Mouse (Mus musculus) monocyte, adult 5-6 weeks (primary cell): ENCODE results near the gene Chd3. TPM values are rescaled to one million over a fixed set of nuclear protein-coding genes. Genes with fewer than 3 reads are reported as not detected.
"Not testable (repeated sequence)": the region's sequence is repeated elsewhere in the genome, so short reads cannot be mapped to it uniquely, and the experiment has no call there.

Experiments
- ATAC-seq: fragments of 153-309, 156-312 bp; replicated peaks from 2 replicates; pipeline ENCODE4 v1.8.0; 2017; ENCODE audit warnings: mild to moderate bottlenecking; ENCODE audit not compliant: low TSS enrichment, insufficient number of reproducible peaks, severe bottlenecking, poor library complexity, low FRiP score
- total RNA-seq: library from RNA; stranded (forward); fragments of 200-1000, 200-491, 200-594 nt; gene quantifications from 3 replicates; pipeline ENCODE4 v1.2.3, GENCODE M21; 2017

Chd3 gene
- total RNA-seq, 1 experiment from 2014 or later = 86.2 TPM

GRCm38 (mm10) chr11:69332713-69333253, 36.4 kb downstream of the Chd3 start:
- no peak for ATAC-seq

GRCm38 (mm10) chr11:69331929-69332405, 37.2 kb downstream of the Chd3 start:
- peak; percentile 72 for ATAC-seq

- ATAC-seq = no peak
These were observed 38.1 kb downstream of the Chd3 start for GRCm38 (mm10) chr11:69331152-69331551.

GRCm38 (mm10) chr11:69328517-69328916, 40.7 kb downstream of the Chd3 start:
- no peak for ATAC-seq

- no peak for ATAC-seq
These were observed 41.6 kb downstream of the Chd3 start for GRCm38 (mm10) chr11:69327648-69328047.

GRCm38 (mm10) chr11:69327157-69327442, 42.1 kb downstream of the Chd3 start:
- no peak for ATAC-seq

- ATAC-seq = no peak
These were observed 42.6 kb downstream of the Chd3 start for GRCm38 (mm10) chr11:69326408-69327156.

- peak; percentile 80 for ATAC-seq
These were observed 43.4 kb downstream of the Chd3 start, which contains the start of gene Kcnab3 for GRCm38 (mm10) chr11:69325628-69326407. Gene Kcnab3, plus strand, starts transcription at chr11:69326258.

GRCm38 (mm10) chr11:69324749-69325148, 44.5 kb downstream of the Chd3 start:
- no peak for ATAC-seq

GRCm38 (mm10) chr11:69323667-69324111, 45.5 kb downstream of the Chd3 start, which contains the start of the genes Cntrob and Trappc1:
Gene Cntrob, minus strand, starts transcription at chr11:69323775.
Gene Trappc1, plus strand, starts transcription at chr11:69323980.
- peak; percentile 91 for ATAC-seq

GRCm38 (mm10) chr11:69322693-69323471, 46.3 kb downstream of the Chd3 start:
- ATAC-seq = no peak

GRCm38 (mm10) chr11:69322010-69322409, 47.2 kb downstream of the Chd3 start:
- ATAC-seq = no peak

GRCm38 (mm10) chr11:69321580-69321979, 47.6 kb downstream of the Chd3 start:
- ATAC-seq = no peak

- ATAC-seq = not testable (repeated sequence)
These were observed 51.2 kb downstream of the Chd3 start for GRCm38 (mm10) chr11:69318000-69318399.

- ATAC-seq = no peak
These were observed 52.8 kb downstream of the Chd3 start for GRCm38 (mm10) chr11:69316361-69316760.

GRCm38 (mm10) chr11:69311266-69311665, 57.9 kb downstream of the Chd3 start:
- ATAC-seq = no peak

- no peak for ATAC-seq
These were observed 63.2 kb downstream of the Chd3 start for GRCm38 (mm10) chr11:69306039-69306438.

- no peak for ATAC-seq
These were observed 63.9 kb downstream of the Chd3 start for GRCm38 (mm10) chr11:69305291-69305690.

GRCm38 (mm10) chr11:69302817-69303216, 66.4 kb downstream of the Chd3 start:
- ATAC-seq = no peak
